Mouse (Mus musculus): ENCODE measurements around the gene Sfpq.
"Not testable (repeated sequence)": the region's sequence is repeated elsewhere in the genome, so short reads cannot be mapped to it uniquely, and the experiment has no call there.

Sfpq gene

DNA sequence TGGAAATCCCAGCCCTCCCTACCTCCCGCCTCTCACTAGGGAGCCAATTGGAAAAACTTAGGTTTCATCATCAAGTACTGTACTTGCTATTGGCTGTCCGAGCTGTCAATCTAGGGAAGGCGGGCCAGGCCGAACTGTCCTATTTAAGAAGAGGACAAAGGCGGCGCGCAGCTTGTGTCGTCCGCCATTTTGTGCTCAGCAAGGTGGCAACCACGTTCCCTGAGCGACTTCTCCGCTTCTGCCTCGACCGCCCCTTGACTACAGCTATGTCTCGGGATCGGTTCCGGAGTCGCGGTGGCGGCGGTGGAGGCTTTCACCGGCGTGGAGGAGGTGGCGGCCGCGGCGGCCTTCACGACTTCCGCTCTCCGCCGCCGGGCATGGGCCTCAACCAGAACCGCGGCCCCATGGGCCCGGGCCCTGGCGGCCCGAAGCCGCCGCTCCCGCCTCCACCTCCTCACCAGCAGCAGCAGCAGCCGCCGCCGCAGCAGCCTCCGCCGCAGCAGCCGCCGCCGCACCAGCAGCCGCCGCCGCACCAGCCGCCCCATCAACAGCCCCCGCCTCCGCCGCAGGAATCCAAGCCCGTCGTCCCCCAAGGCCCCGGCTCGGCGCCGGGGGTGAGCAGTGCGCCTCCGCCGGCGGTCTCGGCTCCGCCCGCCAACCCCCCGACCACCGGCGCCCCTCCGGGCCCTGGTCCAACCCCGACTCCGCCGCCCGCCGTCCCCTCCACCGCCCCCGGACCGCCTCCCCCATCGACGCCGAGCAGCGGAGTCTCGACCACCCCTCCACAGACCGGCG is at the start of gene Sfpq:
TSS of gene Sfpq (plus strand) at position 174 of the 795 bp plus-strand sequence.
- DNase-seq: peak; percentile 99 to 100

DNA sequence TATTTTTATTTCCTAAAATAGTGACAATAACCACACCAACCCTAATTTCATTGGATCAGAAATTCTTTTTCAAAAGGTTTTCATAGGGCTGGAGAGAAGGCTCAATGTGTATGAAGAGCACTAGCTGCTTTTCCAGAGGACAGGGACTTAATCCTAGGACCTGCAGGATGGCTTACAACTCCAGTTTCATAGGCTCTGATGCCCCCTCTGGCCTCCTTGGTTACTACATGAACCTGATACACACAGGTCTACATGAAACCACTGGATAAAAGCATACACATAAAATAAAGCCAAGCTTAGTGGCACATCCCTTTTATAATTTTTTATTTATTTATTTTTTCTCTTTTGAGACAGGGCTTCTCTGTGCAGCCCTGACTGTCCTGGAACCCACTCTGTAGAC is 43.7 kb upstream of the Sfpq start:
- DNase-seq: peak; percentile 30 to 66

DNA sequence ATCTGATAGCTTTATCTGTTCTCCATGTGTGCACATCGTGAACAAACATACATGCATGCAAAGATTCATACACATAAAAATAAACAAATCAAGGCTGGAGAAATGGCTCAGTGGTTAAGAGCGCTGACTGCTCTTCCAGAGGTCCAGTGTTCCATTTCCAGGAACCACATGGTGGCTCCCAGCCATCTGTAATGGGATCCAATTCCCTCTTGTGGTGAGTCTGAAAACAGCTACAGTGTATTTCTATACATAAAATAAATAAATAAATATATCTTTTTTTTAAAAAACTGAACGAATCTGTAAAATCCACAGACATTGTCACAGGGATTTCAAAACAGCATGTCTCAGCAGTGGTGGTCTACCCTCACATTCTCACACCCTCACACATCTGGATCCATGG is 42.4 kb upstream of the Sfpq start:
- DNase-seq: no peak

DNA sequence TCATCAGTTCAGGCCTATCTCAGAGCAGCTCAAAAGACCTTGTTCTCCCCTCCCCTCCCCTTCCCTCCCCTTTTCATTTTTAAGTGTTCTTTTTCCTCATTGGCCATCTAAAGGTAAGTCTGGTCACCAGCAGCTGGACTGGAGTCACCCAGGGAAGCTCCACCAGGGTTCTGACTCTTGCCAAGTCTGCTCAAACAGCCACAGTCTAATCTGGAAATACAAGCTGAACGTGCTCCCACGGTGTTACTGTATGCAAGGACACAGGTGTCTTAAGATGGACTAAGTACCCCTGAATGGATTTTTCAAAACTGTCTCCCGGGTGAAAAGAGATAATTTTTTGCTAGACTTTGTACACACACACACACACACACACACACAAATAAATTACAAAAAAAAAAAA is 37.8 kb upstream of the Sfpq start:
- no peak for DNase-seq

DNA sequence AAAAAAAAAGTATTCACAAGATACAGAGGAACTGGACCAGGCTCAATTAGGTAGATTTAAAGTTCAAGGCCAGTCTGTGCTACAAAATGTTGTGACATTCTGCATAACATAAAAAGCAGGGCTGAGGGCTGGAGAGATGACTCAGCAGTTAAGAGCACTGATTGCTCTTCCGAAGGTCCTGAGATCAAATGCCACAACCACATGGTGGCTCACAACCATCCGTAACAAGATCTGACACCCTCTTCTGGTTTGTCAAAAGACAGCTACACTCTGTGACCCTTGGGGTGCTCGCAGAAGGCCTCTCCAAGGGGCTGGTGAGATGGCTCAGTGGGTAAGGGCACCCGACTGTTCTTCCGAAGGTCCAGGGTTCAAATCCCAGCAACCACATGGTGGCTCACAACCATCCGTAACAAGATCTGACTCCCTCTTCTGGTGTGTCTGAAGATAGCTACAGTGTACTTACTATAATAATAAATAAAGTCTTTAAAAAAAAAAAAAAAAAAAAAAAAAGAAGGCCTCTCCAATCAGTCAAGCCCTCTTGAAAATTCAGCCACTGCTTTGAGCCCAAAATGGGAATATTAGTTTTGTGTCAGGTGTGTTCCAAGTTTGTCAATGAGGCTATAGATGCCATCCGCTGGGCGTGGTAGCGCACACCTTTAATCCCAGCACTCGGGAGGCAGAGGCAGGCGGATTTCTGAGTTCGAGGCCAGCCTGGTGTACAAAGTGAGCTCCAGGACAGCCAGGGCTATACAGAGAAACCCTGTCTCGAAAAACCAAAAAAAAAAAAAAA is 37.2 kb upstream of the Sfpq start:
- not testable (repeated sequence) for DNase-seq

DNA sequence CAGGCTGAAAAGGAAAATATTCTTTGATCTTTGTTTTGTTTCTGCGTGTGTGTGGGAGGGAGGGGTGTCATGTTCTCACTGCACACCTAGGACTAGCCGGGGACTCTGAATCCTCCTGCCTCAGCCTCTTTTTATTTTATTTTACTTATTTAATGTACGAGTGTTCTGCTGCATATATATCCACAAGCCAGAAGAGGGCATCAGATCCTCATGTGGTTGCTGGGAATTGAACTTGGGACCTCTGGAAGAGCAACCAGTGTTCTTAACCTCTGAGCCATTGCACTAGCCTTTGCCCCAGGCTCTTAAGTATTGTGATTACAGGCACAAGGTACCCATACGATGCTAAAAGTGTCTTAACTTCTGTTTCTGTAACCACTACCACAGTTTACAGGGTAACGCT is 34.4 kb upstream of the Sfpq start:
- no peak for DNase-seq

DNA sequence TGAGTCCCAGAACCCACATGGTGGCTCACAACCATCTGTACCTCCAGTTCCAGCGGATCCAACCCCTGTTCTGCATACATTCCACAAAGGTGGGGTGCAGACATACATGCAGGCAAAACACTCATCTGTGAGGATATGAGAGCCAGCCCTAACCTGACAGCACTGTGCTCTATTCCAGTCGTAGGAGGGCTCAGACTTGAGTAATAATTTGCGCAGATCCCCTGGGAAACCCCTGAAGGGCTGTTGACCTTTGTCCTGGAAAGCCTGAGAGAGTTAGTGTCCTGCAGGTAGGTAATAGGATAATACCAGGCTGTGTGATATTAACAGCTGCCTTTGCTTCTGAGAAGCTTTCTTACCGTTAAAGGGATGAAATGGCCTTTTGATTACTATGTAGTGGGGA is 32.6 kb upstream of the Sfpq start:
- DNase-seq: no peak

DNA sequence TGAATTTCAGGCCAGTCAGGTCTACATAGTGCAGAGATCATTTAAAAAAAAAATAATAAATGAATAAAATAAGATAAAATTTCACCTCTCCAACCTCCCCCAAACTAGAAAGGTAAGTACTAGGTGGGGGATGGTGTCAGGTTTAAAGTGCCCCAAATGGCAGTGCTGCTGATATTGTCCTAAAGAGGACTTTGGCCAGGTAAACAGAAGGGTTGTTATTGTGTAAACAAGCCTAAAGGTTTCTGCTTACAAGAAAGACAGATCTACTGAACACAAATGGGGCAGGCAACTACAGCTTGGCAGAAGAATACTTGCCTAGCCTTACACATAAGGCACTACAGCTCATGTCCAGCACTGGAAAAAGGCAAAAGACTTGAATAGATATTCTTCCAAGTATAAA is 30.6 kb upstream of the Sfpq start:
- DNase-seq: no peak

DNA sequence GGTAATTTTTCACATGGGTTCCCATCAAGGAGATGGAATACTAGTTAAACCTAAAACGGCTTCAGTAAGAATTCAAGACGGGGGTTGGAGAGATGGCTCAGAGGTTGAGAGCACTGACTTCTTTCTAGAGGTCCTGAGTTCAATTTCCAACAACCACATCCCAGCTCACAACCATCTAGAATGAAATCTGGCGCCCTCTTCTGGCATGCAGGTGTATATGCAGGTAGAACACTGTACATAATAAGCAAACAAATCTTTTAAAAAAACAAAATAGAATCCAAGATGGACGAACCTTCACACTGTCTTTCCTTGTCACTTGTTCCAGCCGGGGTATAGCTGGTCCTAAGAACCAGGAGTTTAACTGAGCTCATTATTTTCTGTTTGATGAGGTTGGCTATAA is 28.8 kb upstream of the Sfpq start:
- no peak for DNase-seq

DNA sequence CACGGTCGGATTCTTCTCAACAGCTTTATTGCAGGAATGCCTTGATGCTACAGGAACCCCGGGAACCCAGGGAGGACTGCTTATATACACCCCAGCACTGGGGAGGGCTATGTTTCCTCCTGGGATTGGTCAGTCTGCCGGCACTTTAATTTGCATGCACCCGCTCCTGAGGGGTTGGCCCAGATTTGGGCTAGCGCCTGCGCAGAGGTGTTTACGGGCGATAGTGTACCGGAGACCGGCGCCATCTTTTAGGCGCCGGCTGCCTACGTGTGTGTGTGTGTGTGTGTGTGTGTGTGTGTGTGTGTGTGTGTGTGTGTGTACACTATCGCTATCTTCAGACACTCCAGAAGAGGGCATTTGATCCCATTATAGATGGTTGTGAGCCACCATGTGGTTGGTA is 21.8 kb upstream of the Sfpq start:
- not testable (repeated sequence) for DNase-seq

DNA sequence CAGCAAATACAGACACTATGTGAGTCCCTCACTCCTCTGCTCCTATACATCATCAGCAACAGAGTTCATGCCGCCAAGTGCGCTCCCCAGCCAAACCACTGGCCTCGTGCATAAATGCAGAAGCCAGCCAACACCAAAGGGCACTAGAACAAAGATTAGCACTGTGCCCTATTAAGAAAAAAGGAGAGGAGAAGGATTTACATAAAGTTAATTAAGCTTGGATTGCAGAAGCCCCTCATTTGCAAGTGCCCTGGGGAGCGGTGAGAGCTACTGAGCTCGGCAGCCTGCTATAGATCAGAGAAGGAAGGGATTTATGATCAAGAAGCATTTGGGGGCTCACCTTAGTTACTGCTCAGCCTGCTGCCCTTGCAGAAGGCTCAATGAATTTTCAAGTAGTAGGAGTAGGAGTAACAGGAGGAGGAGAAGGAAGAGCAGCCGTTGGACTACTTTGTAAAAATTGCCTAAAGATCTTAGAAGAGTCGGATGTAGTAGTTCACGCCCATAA is 20.5 kb upstream of the Sfpq start:
- DNase-seq: no peak

DNA sequence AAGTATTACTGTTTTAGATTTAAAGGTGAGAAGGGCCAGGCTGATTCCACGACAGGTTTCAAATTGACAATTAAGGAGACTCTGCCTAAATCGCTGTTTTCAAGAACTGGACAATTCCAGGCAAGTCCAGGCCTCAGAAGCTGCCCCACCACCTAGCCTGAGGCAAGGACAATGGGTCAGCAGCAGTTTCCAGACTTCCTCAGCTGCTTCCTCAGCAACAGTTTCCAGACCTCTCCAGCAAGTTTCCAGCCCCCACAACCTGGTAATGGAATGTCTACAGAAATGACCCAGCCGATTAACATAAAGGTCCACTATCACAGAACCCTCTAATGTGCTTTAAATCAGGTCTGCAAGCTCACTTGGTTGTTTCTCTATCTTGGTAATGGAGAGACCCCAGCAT is 16.7 kb upstream of the Sfpq start:
- no peak for DNase-seq

DNA sequence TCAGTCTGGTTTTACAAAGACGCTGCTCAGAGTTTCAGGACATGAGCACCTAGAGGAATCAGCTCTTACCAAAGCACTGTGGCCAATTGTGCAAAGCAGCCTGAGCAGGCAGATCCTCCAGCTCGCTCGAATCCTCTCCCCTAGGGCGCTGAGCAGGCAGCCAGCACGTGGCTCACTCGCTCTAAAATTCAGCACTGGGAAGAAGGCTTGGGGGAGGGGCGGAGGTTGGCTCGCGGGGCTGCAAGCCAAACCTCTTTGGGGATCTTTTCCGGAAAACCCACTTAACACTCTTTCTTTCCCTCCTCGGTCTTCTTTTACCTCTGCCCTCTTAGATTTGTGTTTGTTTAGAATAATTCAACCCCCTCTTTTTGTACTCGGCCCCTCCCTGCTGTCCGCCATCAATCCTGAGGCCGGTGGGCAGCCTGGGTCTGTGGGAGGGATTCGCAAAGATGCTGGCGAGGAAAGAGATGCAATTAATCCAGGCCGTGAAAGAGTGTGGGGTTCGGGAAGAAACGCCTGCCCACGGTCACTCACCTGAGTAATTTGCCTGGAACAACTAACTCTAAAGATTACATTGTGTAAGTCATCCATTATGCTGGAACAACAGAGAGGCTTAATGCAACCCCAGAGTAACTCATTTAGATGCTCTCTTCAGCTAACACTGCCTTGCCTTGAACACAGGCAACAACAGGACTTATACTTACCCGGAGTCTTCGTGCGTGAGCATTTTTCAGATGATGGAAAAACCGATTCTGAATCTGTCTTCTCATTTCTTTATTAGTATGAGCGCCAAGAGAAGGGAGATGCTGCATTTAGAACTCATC is 15.8 kb upstream of the Sfpq start:
- peak; percentile 64 to 73 for DNase-seq

DNA sequence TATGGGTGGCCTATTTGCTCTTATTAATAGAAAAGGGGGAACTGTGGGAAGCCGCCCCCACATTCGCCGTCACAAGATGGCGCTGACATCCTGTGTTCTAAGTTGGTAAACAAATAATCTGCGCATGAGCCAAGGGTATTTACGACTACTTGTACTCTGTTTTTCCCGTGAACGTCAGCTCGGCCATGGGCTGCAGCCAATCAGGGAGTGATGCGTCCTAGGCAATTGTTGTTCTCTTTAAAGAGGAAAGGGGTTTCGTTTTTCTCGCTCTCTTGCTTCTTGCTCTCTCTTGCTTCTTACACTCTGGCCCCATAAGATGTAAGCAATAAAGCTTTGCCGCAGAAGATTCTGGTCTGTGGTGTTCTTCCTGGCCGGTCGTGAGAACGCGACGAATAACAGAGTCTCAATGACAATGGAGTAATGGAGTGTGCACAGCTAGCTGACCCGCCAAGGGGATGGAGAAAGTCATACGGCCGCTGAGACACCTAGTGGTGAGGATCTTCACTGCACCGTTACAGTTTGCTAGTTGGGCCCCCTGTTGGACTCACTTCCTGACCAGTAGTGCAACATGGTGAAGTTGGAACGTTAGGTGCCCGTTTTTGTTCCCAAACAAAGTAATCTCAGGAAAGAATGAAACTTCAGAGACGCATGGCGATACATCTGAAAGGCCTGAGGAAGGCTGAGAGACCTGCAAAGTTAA is 5.7 kb upstream of the Sfpq start:
- peak; percentile 88 to 91 for DNase-seq

DNA sequence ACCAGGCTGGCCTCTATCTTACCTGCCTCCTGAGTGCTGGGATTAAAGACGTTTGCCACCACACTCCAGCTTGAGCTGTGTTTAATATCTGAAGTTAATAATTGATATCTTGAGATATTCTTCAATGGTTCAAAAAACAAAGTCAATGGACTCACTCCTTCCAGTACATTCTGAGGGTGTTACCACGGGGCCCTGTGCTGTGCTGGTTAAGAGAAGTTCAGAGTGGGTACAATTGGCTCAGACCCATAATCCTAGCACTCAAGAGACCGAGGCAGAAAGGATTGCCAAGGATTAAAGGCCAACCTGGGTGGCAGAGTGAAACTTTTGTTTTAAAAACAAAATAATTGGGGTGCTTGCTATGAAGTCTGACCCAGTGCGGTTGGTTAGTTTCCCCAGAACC is 4.8 kb upstream of the Sfpq start:
- DNase-seq: no peak

DNA sequence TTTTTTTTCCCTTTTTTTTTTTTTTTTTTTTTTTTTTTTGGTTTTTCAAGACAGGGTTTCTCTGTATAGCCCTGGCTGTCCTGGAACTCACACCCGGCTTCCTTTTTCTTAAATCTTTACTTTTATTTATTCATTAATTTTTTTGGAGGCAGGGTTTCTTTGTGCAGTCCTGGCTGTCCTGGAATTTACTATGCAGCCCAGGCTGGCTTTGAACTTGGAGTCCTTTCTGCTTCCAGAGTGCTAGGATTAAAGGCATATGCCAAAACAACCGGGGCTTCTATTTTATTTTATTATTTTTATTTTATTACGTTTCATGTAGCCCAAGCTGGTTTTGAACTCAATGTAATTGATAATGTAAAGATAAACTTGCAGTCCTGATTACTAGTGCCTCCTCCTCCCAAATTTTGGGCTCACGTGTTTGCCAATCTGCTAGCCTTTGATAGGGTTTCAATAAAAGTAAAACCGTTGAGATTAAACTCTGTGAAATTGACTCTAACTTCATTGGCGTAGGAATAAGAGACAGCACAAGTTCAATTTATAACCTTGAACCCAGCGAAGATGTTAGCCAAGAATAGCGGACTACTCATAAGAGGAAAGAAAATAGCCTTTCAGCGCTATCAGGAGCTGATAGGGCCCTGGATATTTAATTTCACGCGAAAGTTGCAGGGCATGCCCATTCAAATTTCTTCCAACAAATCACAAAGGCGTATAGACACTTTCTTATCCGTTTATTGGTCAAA is 543 bp upstream of the Sfpq start:
- DNase-seq: no peak

DNA sequence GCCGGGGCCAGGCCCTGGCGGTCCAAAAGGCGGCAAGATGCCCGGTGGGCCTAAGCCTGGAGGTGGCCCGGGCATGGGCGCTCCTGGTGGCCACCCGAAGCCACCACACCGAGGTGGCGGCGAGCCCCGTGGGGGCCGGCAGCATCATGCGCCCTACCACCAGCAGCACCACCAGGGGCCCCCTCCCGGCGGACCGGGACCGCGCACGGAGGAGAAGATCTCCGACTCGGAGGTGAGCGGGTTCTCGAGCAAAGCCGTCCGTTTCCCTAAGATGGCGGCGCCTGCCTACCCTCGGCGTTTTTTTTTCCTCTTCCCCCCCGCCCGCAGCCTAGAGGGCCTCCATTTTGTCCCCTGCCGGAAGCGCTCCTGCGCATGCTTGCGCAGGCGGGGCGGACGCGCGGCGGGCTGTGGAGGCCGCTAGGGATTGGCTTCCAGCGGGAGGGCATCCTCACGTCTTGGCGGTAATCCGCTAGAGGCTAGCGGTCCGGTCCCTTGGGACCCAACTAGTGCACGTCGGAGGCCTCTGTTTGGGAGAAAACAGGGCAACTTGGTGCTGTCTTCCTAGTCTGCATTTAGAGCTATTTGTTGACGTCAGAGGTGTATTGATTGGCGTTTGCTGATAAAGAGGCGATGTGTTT is 984 bp downstream of the Sfpq start:
- DNase-seq: peak; percentile 89 to 93

DNA sequence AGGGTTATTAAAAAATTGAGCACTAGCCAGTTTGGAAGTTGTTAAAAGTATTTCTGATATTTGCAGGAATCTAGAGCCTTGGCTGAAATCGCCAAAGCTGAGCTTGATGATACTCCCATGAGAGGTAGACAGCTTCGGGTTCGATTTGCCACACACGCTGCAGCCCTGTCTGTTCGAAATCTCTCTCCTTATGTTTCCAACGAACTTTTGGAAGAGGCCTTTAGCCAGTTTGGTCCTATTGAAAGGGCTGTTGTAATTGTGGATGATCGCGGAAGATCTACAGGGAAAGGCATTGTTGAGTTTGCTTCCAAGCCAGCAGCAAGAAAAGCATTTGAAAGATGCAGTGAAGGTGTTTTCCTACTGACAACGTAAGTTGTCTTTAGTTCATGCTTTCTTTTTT is 2.1 kb downstream of the Sfpq start:
- no peak for DNase-seq

DNA sequence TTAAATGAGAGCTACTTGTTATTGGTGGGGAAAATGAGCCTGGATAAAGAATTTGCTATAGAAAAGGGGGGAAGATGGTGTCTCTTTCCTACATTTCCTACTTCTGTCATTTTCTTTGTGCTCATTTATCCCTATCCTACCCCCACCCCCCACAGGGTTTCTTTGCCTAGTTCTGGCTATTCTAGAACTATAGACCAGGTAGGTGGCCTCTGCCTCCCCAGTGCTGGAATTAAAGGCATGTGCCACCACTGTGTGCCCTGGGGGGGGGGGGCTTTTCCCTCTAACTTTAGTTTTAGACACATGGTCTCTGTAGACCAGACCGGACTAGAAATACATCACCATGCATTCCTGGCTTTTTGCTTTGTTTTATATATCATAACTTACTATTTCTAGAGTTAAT is 3.1 kb downstream of the Sfpq start:
- DNase-seq: no peak

DNA sequence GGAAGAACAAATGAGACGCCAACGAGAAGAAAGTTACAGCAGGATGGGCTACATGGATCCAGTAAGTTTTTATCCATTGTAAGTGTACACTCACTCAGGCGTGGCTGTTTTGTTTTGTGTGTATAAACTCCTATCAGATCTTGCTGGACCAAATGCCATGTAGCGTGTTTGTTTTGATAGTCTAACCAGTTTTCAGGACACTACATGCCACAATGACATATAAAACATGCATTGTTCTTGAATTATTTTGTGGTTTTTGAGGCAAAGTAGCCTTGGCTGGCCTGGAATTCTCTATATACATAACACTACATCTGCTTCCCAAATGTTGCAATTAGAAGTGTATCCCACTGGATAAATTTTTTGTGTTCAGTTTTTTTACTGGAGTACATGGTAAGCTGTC is 5.7 kb downstream of the Sfpq start:
- DNase-seq: no peak

Measured in cerebellum, postnatal 25 days (tissue).